Mouse (Mus musculus): ENCODE measurements around the gene Gm45713.

DNA sequence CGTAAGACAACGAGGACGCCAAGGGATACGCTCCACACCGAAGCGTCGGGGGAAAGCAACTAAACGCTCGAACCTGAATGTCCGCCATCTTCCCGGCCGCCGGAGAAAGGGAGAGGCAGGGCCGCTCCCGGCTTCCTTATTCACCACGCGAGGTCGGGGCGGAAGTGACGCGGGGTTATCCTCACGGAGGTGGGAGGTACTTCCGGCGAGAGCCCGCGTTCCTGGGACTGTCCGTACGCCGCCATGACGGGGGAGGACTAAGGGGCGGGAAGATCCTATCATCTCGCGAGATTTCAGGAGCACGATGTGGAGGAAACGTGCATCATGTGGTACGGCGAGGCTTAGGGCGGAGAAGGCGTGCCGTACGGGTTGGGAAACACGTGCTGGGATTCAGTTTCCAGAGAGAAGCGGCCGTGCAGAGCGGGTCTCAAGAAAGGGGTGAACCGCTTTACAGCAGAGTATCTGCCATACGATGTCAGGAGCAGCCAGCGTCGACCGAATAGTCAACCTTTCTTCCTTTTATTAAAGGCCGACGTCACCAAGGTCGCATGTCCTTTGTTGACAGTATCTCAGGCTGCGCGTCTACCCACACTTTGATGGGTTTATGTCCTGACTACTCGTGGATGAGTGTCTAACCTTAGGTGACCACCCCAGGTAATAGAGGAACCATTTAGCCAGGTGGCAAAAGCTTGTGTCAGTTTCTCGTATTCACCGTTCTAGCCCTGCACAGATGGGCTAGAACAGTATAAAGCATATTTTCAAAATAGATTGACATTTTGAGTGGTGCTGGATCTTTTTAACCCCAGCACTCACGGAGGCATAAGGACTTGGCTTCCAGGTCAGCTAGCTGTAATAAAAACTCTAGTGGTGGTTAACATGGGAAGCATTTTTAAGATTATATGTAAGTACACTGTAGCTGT, 11.5 kb downstream of the Gm45713 start, which contains the start of gene Rps11:
- TF ChIP-seq GATA1 (IDR thresholded peaks at IDR 0.05; ENCODE audit: borderline replicate concordance, low read length) (0 out of 3 replicates have a peak, but pooled peaks have one; percentile 27), FLI1 (IDR thresholded peaks at IDR 0.05; ENCODE audit: low read length) (peak; percentile 95)

Measured in megakaryocyte, embryonic 14.5 days (primary cell).